Mouse (Mus musculus) heart, embryonic 13.5 days (tissue): ENCODE data around the gene Nmb. TPM values are rescaled to one million over a fixed set of nuclear protein-coding genes. Genes with fewer than 3 reads are reported as not detected.

Experiments used
- ATAC-seq: fragments of 200-750 bp; cut with Nextera tagmentation; 2 replicates; pipeline ENCODE4 v1.8.0; 2017; ENCODE audit warnings: moderate TSS enrichment; ENCODE audit not compliant: insufficient number of reproducible peaks, low FRiP score, low TSS enrichment; ENCODE audit errors: extremely low read depth
- H3K27ac ChIP-seq: fragments of 300-500 bp; sonication (generic); replicated peaks from 2 replicates; pipeline ENCODE4 v1.5.1; 2015; ENCODE audit warnings: moderate library complexity, mild to moderate bottlenecking, inconsistent platforms
- H3K27me3 ChIP-seq: fragments of 300-500 bp; sonication (generic); replicated peaks from 2 replicates; pipeline ENCODE4 v1.6.1; 2015; ENCODE audit warnings: mild to moderate bottlenecking, inconsistent platforms
- H3K36me3 ChIP-seq: fragments of 300-500 bp; sonication (generic); 2 replicates; pipeline ENCODE4 v1.6.1; 2015; ENCODE audit warnings: mild to moderate bottlenecking, inconsistent platforms
- H3K4me1 ChIP-seq: fragments of 300-500 bp; sonication (generic); 2 replicates; pipeline ENCODE4 v1.6.1; 2015; ENCODE audit warnings: inconsistent platforms
- H3K4me2 ChIP-seq: fragments of 300-500 bp; sonication (generic); 2 replicates; pipeline ENCODE4 v1.6.1; 2015; ENCODE audit warnings: inconsistent platforms, mild to moderate bottlenecking, moderate library complexity
- H3K4me3 ChIP-seq: fragments of 300-500 bp; sonication (generic); 2 replicates; pipeline ENCODE4 v1.5.1; 2015; ENCODE audit warnings: moderate library complexity, mild to moderate bottlenecking, inconsistent platforms
- H3K9ac ChIP-seq: fragments of 300-500 bp; sonication (generic); 2 replicates; pipeline ENCODE4 v1.6.1; 2015; ENCODE audit warnings: inconsistent platforms, mild to moderate bottlenecking, moderate library complexity
- H3K9me3 ChIP-seq: fragments of 300-500 bp; sonication (generic); 2 replicates; pipeline ENCODE4 v1.6.1; 2016; ENCODE audit warnings: inconsistent platforms
- WGBS: fragments of 180-500 bp; shearing (Covaris S2); methylation state at CpG from one replicate; pipeline ENCODE4 v1.1.7; 2015; ENCODE audit warnings: mixed read lengths; 5-methylcytosine and 5-hydroxymethylcytosine counted together
- polyA plus RNA-seq: library from polyadenylated mRNA; unstranded; fragments of >200 nt; fragmentation: Nextera tagmentation; extraction: Ambion mirVana; gene quantifications from 2 replicates; pipeline ENCODE4 v1.2.1, GENCODE M21; 2015

The Nmb gene
- polyA plus RNA-seq, 1 experiment from 2014 or later: 3.0 TPM

DNA sequence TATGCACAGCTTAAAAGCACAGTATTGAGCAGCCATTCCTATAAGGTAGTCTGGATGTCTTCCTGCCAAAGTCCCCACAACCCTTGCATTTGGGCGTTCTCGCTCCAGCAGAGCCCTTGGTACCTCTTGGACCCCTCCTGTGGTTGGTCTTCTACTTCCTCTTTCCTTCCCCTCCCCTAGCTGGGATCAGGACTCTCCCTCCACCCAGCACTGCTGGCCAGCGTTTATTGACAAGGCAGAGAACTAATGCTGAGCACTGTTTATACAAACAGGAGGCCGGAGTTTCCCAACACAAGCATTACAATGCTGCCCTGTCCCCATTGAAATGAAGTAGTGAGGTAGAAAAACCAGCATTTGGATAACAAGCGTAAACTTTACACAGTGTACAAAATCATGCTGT is 31.8 kb downstream of the Nmb start:
- Histone ChIP-seq H3K4me1 (no peaks in the 10 kb centered on the region; the same call in 1 of the 2 replicates), H3K4me3 (no peak overlapping the region), H3K4me2 (no peak overlapping the region), H3K9ac (no peak overlapping the region), H3K27me3 (peaks cover 7% of the 10 kb centered on the region; the same call in 1 of the 2 replicates), H3K36me3 (peaks cover 99% of the 10 kb centered on the region), H3K27ac (no peak overlapping the region), H3K9me3 (no peaks in the 10 kb centered on the region)
- WGBS: 83% methylated on average over 5 of the region's 5 CpGs
- no peak; the same call in 1 of the 2 replicates for ATAC-seq

DNA sequence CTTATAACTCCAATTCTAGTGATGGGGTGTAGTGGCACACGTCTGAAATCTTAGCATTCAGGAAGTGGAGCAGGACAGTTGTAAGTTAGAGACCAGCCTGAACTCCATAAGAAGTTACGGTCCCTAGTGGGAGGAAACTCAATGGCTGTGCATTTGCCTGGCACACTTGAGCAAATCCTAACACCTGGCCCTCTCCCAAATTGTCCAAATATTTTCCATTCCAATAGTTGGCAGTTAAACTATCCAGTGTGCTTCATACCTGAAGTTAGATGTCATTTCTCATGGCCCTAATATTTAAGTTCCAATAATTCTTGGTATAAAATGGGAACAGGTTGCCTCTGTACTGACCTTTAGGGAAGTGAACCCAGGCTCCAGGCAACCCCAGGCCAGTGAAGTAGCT is 36.2 kb downstream of the Nmb start:
- Histone ChIP-seq H3K27me3 (no peaks in the 10 kb centered on the region), H3K4me1 (peaks cover 33% of the 10 kb centered on the region), H3K9ac (no peak overlapping the region), H3K9me3 (no peaks in the 10 kb centered on the region; the same call in 1 of the 2 replicates), H3K4me3 (no peak overlapping the region), H3K27ac (no peak overlapping the region), H3K4me2 (no peak overlapping the region), H3K36me3 (peaks cover 99% of the 10 kb centered on the region)
- WGBS: 77% methylated on average over 2 of the region's 2 CpGs
- no peak for ATAC-seq

DNA sequence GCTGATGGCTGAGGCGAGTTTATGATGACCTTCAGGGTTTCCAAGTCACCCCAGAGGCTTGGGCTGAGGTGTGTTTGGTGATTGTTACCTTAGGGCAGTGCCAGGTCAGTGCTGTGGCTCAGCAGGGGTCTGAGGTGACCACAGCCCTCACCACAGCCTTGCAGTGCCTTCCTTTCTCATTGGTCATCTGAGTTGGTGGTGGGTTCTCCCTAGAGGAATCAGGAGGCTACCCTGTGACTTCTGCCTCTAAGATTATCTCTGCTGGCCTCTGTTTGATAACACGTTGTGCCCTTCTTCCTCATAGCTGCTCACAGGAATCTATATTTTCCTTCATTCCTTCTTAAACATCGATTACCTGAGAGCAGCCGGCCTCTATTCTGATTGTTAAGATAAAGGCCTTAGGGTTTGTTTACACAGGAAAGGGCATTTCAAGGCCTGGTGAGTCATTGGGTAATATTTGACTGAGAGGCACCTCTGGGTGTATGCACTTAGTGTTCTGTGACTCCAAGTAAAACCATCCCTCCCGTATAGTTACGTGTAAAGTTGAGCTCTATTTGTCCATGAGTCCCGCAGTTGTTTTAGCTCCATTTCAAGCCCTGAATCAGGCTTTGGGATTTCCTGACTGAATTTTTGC is 38.2 kb downstream of the Nmb start:
- ATAC-seq: no peak
- WGBS: 61% methylated on average over 7 of the region's 7 CpGs
- no peaks in the 10 kb centered on the region; the same call in 1 of the 2 replicates for H3K9me3 ChIP-seq
- H3K27ac ChIP-seq: no peak overlapping the region
- H3K9ac ChIP-seq: peak overlapping the region; percentile 24; the same call in 1 of the 2 replicates
- H3K36me3 ChIP-seq: peaks cover 86% of the 10 kb centered on the region
- H3K4me2 ChIP-seq: no peak overlapping the region
- H3K27me3 ChIP-seq: no peaks in the 10 kb centered on the region
- peaks cover 52% of the 10 kb centered on the region for H3K4me1 ChIP-seq
- H3K4me3 ChIP-seq: no peak overlapping the region

GRCm38 (mm10) chr7:80865521-80865920 is 39.4 kb downstream of the Nmb start:
- no peak overlapping the region for H3K4me3 ChIP-seq
- no peaks in the 10 kb centered on the region; the same call in 1 of the 2 replicates for H3K9me3 ChIP-seq
- peaks cover 75% of the 10 kb centered on the region for H3K36me3 ChIP-seq
- WGBS: 82% methylated on average over 7 of the region's 7 CpGs
- peak overlapping the region; percentile 73 for H3K27ac ChIP-seq
- peak overlapping the region; percentile 26 for H3K4me2 ChIP-seq
- no peak for ATAC-seq
- H3K4me1 ChIP-seq: peaks cover 55% of the 10 kb centered on the region
- no peak overlapping the region for H3K9ac ChIP-seq
- H3K27me3 ChIP-seq: no peaks in the 10 kb centered on the region

DNA sequence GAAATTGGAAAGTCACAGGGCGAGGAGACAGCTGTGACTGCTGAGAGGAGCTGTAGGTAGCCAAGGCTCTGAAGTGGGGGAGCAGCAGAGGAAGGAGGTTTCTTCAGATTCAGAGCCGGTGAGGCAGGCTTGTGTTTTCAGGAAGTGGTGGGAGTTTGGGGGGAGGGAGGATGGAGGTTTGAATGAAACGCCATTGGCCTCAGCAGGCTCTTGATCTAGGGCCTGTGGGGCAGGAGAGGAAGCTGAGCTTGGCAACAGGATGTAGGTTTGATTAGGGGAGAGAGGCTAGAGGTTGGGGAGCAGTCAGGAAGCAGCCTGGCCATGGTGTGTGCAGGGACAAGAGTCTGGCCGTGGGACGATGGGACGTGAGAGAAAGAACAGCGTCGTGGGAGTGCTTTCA is 40.0 kb downstream of the Nmb start:
- peak overlapping the region; percentile 73 for H3K27ac ChIP-seq
- H3K4me3 ChIP-seq: no peak overlapping the region
- peaks cover 58% of the 10 kb centered on the region for H3K4me1 ChIP-seq
- peak overlapping the region; percentile 26 for H3K4me2 ChIP-seq
- H3K27me3 ChIP-seq: no peaks in the 10 kb centered on the region
- peaks cover 68% of the 10 kb centered on the region for H3K36me3 ChIP-seq
- H3K9ac ChIP-seq: no peak overlapping the region
- WGBS: 54% methylated on average over 8 of the region's 8 CpGs
- H3K9me3 ChIP-seq: no peaks in the 10 kb centered on the region; the same call in 1 of the 2 replicates
- no peak for ATAC-seq

DNA sequence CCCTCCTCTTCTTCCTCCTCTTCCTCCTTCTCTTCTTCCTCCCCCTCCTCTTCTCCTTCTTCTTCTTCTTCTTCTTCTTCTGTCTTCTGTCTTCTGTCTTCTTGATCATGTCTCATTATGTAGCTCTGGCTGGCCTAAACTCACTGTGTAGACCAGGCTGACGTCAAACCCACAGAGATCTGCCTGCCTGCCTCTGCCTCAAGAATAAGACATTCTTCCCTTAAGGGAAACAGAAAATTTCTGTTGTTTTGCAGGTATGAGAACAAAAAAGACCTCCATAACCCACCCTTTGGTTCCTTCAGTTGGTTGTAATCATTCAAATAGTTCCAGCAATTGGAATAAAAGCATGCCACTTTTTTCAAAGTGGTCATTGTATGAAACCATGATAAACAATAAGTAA is 40.7 kb downstream of the Nmb start:
- no peaks in the 10 kb centered on the region; the same call in 1 of the 2 replicates for H3K9me3 ChIP-seq
- no peaks in the 10 kb centered on the region for H3K27me3 ChIP-seq
- ATAC-seq: no peak
- peaks cover 61% of the 10 kb centered on the region for H3K36me3 ChIP-seq
- H3K4me3 ChIP-seq: no peak overlapping the region
- WGBS: 74% methylated on average over 1 of the region's 1 CpGs
- peak overlapping the region; percentile 27 for H3K4me2 ChIP-seq
- no peak overlapping the region; the same call in 1 of the 2 replicates for H3K9ac ChIP-seq
- H3K4me1 ChIP-seq: peaks cover 59% of the 10 kb centered on the region
- peak overlapping the region; percentile 73 for H3K27ac ChIP-seq

GRCm38 (mm10) chr7:80863520-80863919 is 41.4 kb downstream of the Nmb start:
- whole genome bisulfite sequencing: 85% methylated on average over 5 of the region's 5 CpGs

DNA sequence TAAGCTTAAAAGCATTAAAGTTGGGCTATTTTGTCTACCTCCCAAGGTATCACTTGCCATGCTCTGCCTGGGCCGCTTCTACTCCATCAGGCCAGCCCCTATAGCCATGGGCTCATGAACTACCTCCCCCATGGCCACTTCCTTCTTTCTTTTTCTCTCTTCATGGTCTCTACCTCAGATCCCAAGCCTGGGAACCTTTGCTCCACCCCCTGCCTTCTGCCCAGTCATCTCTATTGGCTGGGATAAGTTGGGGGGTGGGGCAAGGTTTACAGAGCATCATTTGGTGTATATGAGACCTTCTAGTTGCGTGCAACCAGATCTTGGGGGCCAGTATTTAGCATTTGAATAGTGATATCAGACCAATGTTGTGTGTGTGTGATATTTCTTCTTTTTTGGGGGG is 42.4 kb downstream of the Nmb start:
- no peak overlapping the region for H3K4me3 ChIP-seq
- H3K27ac ChIP-seq: no peak overlapping the region
- peak overlapping the region; percentile 74; the same call in 1 of the 2 replicates for H3K4me2 ChIP-seq
- H3K4me1 ChIP-seq: peaks cover 59% of the 10 kb centered on the region
- H3K9ac ChIP-seq: no peak overlapping the region
- H3K27me3 ChIP-seq: no peaks in the 10 kb centered on the region
- no peak for ATAC-seq
- no peaks in the 10 kb centered on the region; the same call in 1 of the 2 replicates for H3K9me3 ChIP-seq
- peaks cover 44% of the 10 kb centered on the region for H3K36me3 ChIP-seq
- WGBS: 86% methylated on average over 2 of the region's 2 CpGs

More at GRCm38 (mm10) chr7:80863520-80863919, 41.4 kb downstream of the Nmb start:
- Histone ChIP-seq H3K4me3 (no peak overlapping the region; the same call in 1 of the 2 replicates), H3K27me3 (no peaks in the 10 kb centered on the region), H3K4me1 (peaks cover 59% of the 10 kb centered on the region), H3K9me3 (no peaks in the 10 kb centered on the region; the same call in 1 of the 2 replicates), H3K36me3 (peaks cover 55% of the 10 kb centered on the region), H3K4me2 (peak overlapping the region; percentile 27), H3K9ac (peak overlapping the region; percentile 63), H3K27ac (peak overlapping the region; percentile 73)
- no peak for ATAC-seq

- no peaks in the 10 kb centered on the region; the same call in 1 of the 2 replicates for H3K9me3 ChIP-seq
- H3K4me1 ChIP-seq: peaks cover 46% of the 10 kb centered on the region
- H3K4me3 ChIP-seq: peak within 1 kb of the TSS; percentile 90
- peak within 1 kb of the TSS; percentile 96 for H3K9ac ChIP-seq
- peaks cover 28% of the 10 kb centered on the region for H3K36me3 ChIP-seq
- WGBS: 2% methylated on average over 40 of the region's 40 CpGs
- no peaks in the 10 kb centered on the region for H3K27me3 ChIP-seq
- peak within 1 kb of the TSS; percentile 74 for H3K4me2 ChIP-seq
- peak; percentile 92 for ATAC-seq
- H3K27ac ChIP-seq: peak within 1 kb of the TSS; percentile 91
Observed at GRCm38 (mm10) chr7:80860729-80861274, 44.1 kb downstream of the Nmb start, which contains the start of gene Zscan2. TSS of gene Zscan2 (plus strand) at chr7:80860920.

- Histone ChIP-seq H3K4me2 (peak overlapping the region; percentile 74), H3K4me3 (peak overlapping the region; percentile 90), H3K4me1 (peaks cover 40% of the 10 kb centered on the region), H3K9me3 (no peaks in the 10 kb centered on the region), H3K27me3 (no peaks in the 10 kb centered on the region), H3K36me3 (peaks cover 22% of the 10 kb centered on the region), H3K9ac (peak overlapping the region; percentile 96), H3K27ac (no peak overlapping the region)
- no peak for ATAC-seq
- under 1% methylated on average over 13 of the region's 13 CpGs for WGBS
Observed at GRCm38 (mm10) chr7:80860227-80860626, 44.6 kb downstream of the Nmb start.

DNA sequence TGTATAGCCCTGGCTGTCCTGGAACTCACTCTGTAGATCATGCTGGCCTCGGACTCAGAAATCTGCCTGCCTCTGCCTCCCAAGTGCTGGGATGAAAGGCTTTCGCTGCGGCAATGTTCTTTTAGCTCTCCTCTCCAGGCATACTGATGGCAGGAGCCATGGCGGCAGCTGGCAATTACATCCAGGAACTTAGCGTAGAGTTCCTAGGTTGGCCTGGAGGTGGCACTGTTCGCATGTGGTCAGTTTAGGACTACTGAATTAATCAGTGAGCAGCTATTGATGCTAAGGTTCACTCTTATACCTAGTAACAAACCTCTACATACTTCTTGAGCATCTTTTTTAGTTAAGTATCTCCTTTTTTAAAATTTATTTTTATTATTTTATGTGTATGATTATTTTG is 47.7 kb downstream of the Nmb start:
- H3K4me3 ChIP-seq: no peak overlapping the region
- H3K4me1 ChIP-seq: peaks cover 12% of the 10 kb centered on the region
- H3K36me3 ChIP-seq: no peaks in the 10 kb centered on the region
- no peak for ATAC-seq
- no peak overlapping the region for H3K9ac ChIP-seq
- no peaks in the 10 kb centered on the region for H3K27me3 ChIP-seq
- no peak overlapping the region for H3K4me2 ChIP-seq
- no peaks in the 10 kb centered on the region for H3K9me3 ChIP-seq
- 20% methylated on average over 6 of the region's 6 CpGs for WGBS
- H3K27ac ChIP-seq: no peak overlapping the region
